Comparison of ENCODE assay signal across 14 mouse cellular contexts in genomic region chrX:42139882-42140281, GRCm38 (mm10). TPM values are rescaled to one million over a fixed set of nuclear protein-coding genes. Genes with fewer than 3 reads are reported as not detected.
A peak's percentile ranks its signal among the peaks of the same experiment; 100 is the strongest.
DNase-seq lines count a peak whose midpoint lies in the region; ATAC-seq and TF ChIP-seq lines count a peak whose summit lies in the region.
"Had no signal": no experiment of that assay in that cellular context is flagged by ENCODE, and none has a peak within 500 bp of the region (broad histone marks: within the 10 kb centered on the region; RNA-seq: fewer than 3 reads in every experiment).

No protein-coding gene starts in this region.

- H3K27ac ChIP-seq in intestine, embryonic 16.5 days (ENCODE audit: low read length), result no peak overlapping the region; the same call in 1 of the 2 replicates
- H3K27ac ChIP-seq in thymus, adult 2 months (ENCODE audit: control insufficient read depth, insufficient read depth, low read length), result no peak overlapping the region
- H3K27ac ChIP-seq: forebrain, embryonic 12.5 days; liver, embryonic 12.5 days; midbrain, embryonic 13.5 days had no signal

- no peaks in the 10 kb centered on the region for H3K9me3 ChIP-seq in intestine, embryonic 16.5 days (ENCODE audit: control insufficient read depth, low read length)
- H3K9me3 ChIP-seq: forebrain, embryonic 12.5 days; liver, embryonic 12.5 days; midbrain, embryonic 13.5 days had no signal

- no peak for TF ChIP-seq POLR2A in thymus, adult 2 months (IDR thresholded peaks at IDR 0.05; ENCODE audit: control insufficient read depth, extremely low read depth, insufficient read depth, low read length, poor library complexity)

- H3K4me2 ChIP-seq in intestine, embryonic 16.5 days (ENCODE audit: low read depth, low read length), result no peak overlapping the region
- H3K4me2 ChIP-seq: forebrain, embryonic 12.5 days; liver, embryonic 12.5 days; midbrain, embryonic 13.5 days had no signal

- TF ChIP-seq CTCF in thymus, adult 2 months (IDR thresholded peaks at IDR 0.05; ENCODE audit: borderline replicate concordance, control insufficient read depth, extremely low read depth, insufficient read depth, low read length, poor library complexity), result no peak

- H3K4me3 ChIP-seq in intestine, embryonic 16.5 days (ENCODE audit: low read length), result no peak overlapping the region
- H3K4me3 ChIP-seq in thymus, adult 2 months (ENCODE audit: control insufficient read depth, insufficient read depth, low read length), result no peak overlapping the region
- H3K4me3 ChIP-seq: forebrain, embryonic 12.5 days; liver, embryonic 12.5 days; midbrain, embryonic 13.5 days had no signal

- H3K9ac ChIP-seq in intestine, embryonic 16.5 days (ENCODE audit: low read depth, low read length), result no peak overlapping the region
- H3K9ac ChIP-seq: forebrain, embryonic 12.5 days; liver, embryonic 12.5 days; midbrain, embryonic 13.5 days had no signal

- ATAC-seq in intestine, embryonic 16.5 days, result peak; percentile 74
- ATAC-seq: liver, embryonic 12.5 days; midbrain, embryonic 13.5 days had no signal

- H3K4me1 ChIP-seq in intestine, embryonic 16.5 days (ENCODE audit: control insufficient read depth, insufficient read depth, low read length), result peaks cover 3% of the 10 kb centered on the region
- H3K4me1 ChIP-seq in thymus, adult 2 months (replicated peaks; ENCODE audit: control insufficient read depth, insufficient read depth, low read length), result no peaks in the 10 kb centered on the region
- H3K4me1 ChIP-seq: forebrain, embryonic 12.5 days; liver, embryonic 12.5 days; midbrain, embryonic 13.5 days had no signal

- DNase-seq in embryo, embryonic 10 days (ENCODE audit: low spot score), result peak; percentile 8
- no peak for DNase-seq in embryo, embryonic 10.5 days (ENCODE audit: low spot score)
- DNase-seq in kidney, postnatal 10 days, result peak; percentile 10
- no peak for DNase-seq in kidney, postnatal 36 days
- peak; percentile 6 for DNase-seq in mesoderm, embryonic 11.5 days (ENCODE audit: low read depth, low spot score)
- no peak for DNase-seq in thymus, adult 2 months
- no peak for DNase-seq in layer of hippocampus, postnatal 36 days
- DNase-seq: adrenal gland, adult 2 months; gastrocnemius, postnatal 14 days; right cerebral cortex, postnatal 25 days had no signal

- H3K27me3 ChIP-seq in intestine, embryonic 16.5 days (replicated peaks; ENCODE audit: control insufficient read depth, insufficient read depth, low read length), result no peaks in the 10 kb centered on the region
- no peaks in the 10 kb centered on the region for H3K27me3 ChIP-seq in thymus, adult 2 months (ENCODE audit: control insufficient read depth, insufficient read depth, low read length)
- H3K27me3 ChIP-seq: forebrain, embryonic 12.5 days; liver, embryonic 12.5 days; midbrain, embryonic 13.5 days had no signal

- WGBS in intestine, embryonic 16.5 days, result 38% methylated on average over 9 of the region's 9 CpGs
- WGBS in thymus, adult 2 months, result 82% methylated on average over 9 of the region's 9 CpGs

- H3K36me3 ChIP-seq in intestine, embryonic 16.5 days (ENCODE audit: control insufficient read depth, insufficient read depth, low read length), result no peaks in the 10 kb centered on the region
- no peaks in the 10 kb centered on the region for H3K36me3 ChIP-seq in thymus, adult 2 months (ENCODE audit: control insufficient read depth, insufficient read depth, low read length)
- H3K36me3 ChIP-seq: forebrain, embryonic 12.5 days; liver, embryonic 12.5 days; midbrain, embryonic 13.5 days had no signal

RNA-seq across cellular contexts. Expression of gene Stag2, which starts 9.2 kb away (rescaled TPM):
- 23.0 and 25.7 TPM in 2 replicates for polyA plus RNA-seq in intestine, embryonic 16.5 days (2015; fragmentation: Nextera tagmentation; extraction: Ambion mirVana)
- 19.9 and 23.0 TPM in 2 replicates for polyA plus RNA-seq in thymus, adult 2 months (2012; rRNA removed)
- total RNA-seq in layer of hippocampus, postnatal 36 days (2021), result 10 to 100 TPM; 53.1 to 53.3 TPM

Comparison
In these comparisons a context has a peak if more than half of its experiments do, and no peak if none do; other contexts are left out.
1. DNase-seq: peak in embryo, embryonic 10 days (single experiment), kidney, postnatal 10 days (single experiment) and mesoderm, embryonic 11.5 days (single experiment); none in embryo, embryonic 10.5 days (single experiment), kidney, postnatal 36 days (0 of 2), thymus, adult 2 months (single experiment) and layer of hippocampus, postnatal 36 days (0 of 2).